Mouse (Mus musculus) C2C12 (cell line): Measurements from ENCODE around the gene Mdp1. TPM values are rescaled to one million over a fixed set of nuclear protein-coding genes. Genes with fewer than 3 reads are reported as not detected.

Experiments used
- H3K27me3 ChIP-seq: one replicate; pipeline ENCODE4 v1.6.1; 2011; ENCODE audit not compliant: control insufficient read depth, insufficient read depth, insufficient read length
- H3K36me3 ChIP-seq: one replicate; pipeline ENCODE4 v1.6.1; 2011; ENCODE audit not compliant: control insufficient read depth, insufficient read depth
- H3K4me3 ChIP-seq: one replicate; pipeline ENCODE4 v1.5.1; 2011; ENCODE audit warnings: mild to moderate bottlenecking, control low read depth; ENCODE audit not compliant: poor library complexity, insufficient read depth, severe bottlenecking
- H3K79me2 ChIP-seq: one replicate; pipeline ENCODE4 v1.6.1; 2011; ENCODE audit not compliant: control insufficient read depth, insufficient read depth
- H3K79me3 ChIP-seq: one replicate; pipeline ENCODE4 v1.6.1; 2011; ENCODE audit warnings: low read depth, control low read depth
- H3ac ChIP-seq: one replicate; pipeline ENCODE3; 2011; ENCODE audit warnings: low read depth; ENCODE audit not compliant: control insufficient read depth, insufficient read length
- CEBPB ChIP-seq: IDR thresholded peaks from one replicate; pipeline ENCODE4 v1.6.1; 2011; ENCODE audit warnings: low read depth, mild to moderate bottlenecking, control low read depth, moderate library complexity
- CTCF ChIP-seq: IDR thresholded peaks from one replicate; pipeline ENCODE4 v1.5.1; 2011; ENCODE audit not compliant: control insufficient read depth, insufficient read depth, insufficient read length
- FOSL1 ChIP-seq: IDR thresholded peaks from one replicate; pipeline ENCODE4 v1.8.0; 2011; ENCODE audit warnings: mild to moderate bottlenecking, low read length; ENCODE audit not compliant: poor library complexity, insufficient read depth, severe bottlenecking
- MAX ChIP-seq: IDR thresholded peaks from one replicate; pipeline ENCODE4 v1.6.1; 2011; ENCODE audit warnings: mild to moderate bottlenecking, control low read depth
- MYOD1 ChIP-seq: IDR thresholded peaks from one replicate; pipeline ENCODE4 v1.6.1; 2011; ENCODE audit warnings: low read depth; ENCODE audit not compliant: control insufficient read depth, insufficient read length
- MYOG ChIP-seq: IDR thresholded peaks from one replicate; pipeline ENCODE4 v1.6.1; 2011; ENCODE audit not compliant: control insufficient read depth, insufficient read length; ENCODE audit errors: extremely low read depth
- USF1 ChIP-seq: IDR thresholded peaks from one replicate; pipeline ENCODE4 v1.6.1; 2011; ENCODE audit warnings: low read depth, mild to moderate bottlenecking, control low read depth, moderate library complexity
- polyA plus RNA-seq: library from polyadenylated mRNA; unstranded; fragments of >200 nt; fragmentation: generic; extraction: Trizol; gene quantifications from one replicate; pipeline ENCODE4 v1.2.1, GENCODE M21; 2012; ENCODE audit warnings: missing spikeins

Gene Mdp1
- polyA plus RNA-seq, 1 experiment, result 16.5 TPM

DNA sequence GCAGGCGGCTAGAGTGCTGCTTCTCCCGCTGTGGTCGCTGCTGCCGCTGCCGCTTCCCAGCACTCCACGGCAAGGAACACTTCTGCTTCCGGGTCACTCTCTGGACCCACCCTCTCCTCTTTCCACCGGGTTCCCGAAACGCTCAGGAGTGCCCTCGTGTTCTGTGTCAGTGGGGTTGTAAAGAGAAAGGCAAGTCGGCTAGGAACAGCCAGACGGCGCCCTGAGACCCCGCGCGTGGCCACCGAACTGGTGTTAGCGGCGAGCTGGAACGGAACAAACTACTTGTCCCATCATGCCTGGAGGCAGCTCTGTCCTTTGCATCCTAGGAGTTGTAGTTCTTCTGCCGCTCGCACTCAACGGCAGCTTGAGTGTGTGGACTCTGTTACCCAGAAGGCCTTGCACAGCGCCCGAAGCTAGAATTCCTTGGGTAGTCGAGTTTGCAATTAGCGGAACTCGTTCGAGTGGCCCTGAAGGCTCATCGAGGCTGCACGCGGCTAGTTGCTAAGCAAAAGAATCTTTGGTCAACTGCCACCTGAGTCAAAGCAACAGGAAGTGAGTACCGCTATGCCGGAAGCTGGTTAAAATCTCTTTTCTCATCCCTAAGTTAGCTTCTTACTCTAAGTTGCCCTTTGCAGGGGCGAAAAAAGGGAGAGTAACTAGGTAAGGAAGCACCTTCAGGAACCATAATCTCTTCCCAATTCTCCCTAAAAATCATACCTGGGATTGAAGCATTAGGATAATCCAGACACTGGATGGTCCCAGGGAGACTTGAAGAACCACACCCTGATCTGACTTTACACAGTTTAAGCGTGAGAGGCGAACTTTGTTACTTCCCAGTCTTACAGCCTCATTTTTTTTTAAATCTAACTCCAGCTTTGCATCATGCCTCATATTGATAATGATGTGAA, 11.8 kb upstream of the Mdp1 start, which contains the start of the genes Gmpr2 and Nedd8:
Gene Gmpr2 (plus strand): TSS at position 109 of the 908 bp plus-strand sequence.
Gene Nedd8 (minus strand): TSS at position 292 of the 908 bp plus-strand sequence.
- Histone ChIP-seq H3K27me3 (no peaks in the 10 kb centered on the region), H3ac (peak within 1 kb of the TSS; percentile 92), H3K79me2 (peaks cover 70% of the 10 kb centered on the region), H3K36me3 (peaks cover 44% of the 10 kb centered on the region), H3K4me3 (peak within 1 kb of the TSS; percentile 75), H3K79me3 (peaks cover 50% of the 10 kb centered on the region)
- no peak for TF ChIP-seq MYOG
- peak; percentile 89 for TF ChIP-seq MAX
- no peak for TF ChIP-seq MYOD1
- TF ChIP-seq USF1, result no peak

- Histone ChIP-seq H3K79me3 (peaks cover 54% of the 10 kb centered on the region), H3K27me3 (no peaks in the 10 kb centered on the region), H3ac (peak overlapping the region; percentile 92), H3K4me3 (peak overlapping the region; percentile 75), H3K36me3 (peaks cover 37% of the 10 kb centered on the region), H3K79me2 (peaks cover 76% of the 10 kb centered on the region)
- no peak for TF ChIP-seq MYOD1
- TF ChIP-seq CTCF, result no peak
- no peak for TF ChIP-seq FOSL1
- TF ChIP-seq USF1, result no peak
- no peak for TF ChIP-seq CEBPB
- no peak for TF ChIP-seq MYOG
- TF ChIP-seq MAX, result no peak
These were observed 11.2 kb upstream of the Mdp1 start for GRCm38 (mm10) chr14:55671486-55671832.

- Histone ChIP-seq H3K79me3 (no peaks in the 10 kb centered on the region), H3K79me2 (peaks cover 19% of the 10 kb centered on the region), H3K4me3 (no peak overlapping the region), H3ac (no peak overlapping the region), H3K36me3 (peaks cover 23% of the 10 kb centered on the region), H3K27me3 (no peaks in the 10 kb centered on the region)
- TF ChIP-seq MYOD1, result no peak
- TF ChIP-seq USF1, result no peak
- no peak for TF ChIP-seq FOSL1
- no peak for TF ChIP-seq MYOG
- no peak for TF ChIP-seq MAX
- no peak for TF ChIP-seq CTCF
- no peak for TF ChIP-seq CEBPB
These were observed 328 bp upstream of the Mdp1 start for GRCm38 (mm10) chr14:55660636-55661035.

DNA sequence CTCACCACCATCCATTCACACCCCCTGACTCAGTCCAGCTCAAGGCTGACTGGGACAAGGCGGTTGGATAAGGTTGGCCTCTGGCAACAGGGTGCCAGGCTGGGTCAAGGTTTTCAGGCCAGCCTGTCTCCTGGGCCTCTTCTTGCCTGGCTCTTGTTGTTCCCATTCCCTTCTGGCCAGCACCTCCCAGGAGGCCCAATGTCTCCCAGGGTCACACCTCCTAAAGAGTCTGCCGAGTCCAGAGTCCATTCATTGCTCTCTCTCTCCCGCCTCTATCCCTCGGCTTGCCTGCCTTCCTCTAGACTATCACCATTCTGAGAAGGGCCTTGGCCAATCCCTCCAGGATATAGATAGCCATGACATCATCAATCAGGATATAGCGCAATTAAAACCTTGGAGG, 2.3 kb downstream of the Mdp1 start:
- TF ChIP-seq FOSL1 (no peak), CTCF (no peak), CEBPB (no peak), MAX (no peak), USF1 (no peak), MYOD1 (no peak), MYOG (no peak)
- Histone ChIP-seq H3K4me3 (no peak overlapping the region), H3K79me2 (no peaks in the 10 kb centered on the region), H3K27me3 (no peaks in the 10 kb centered on the region), H3ac (no peak overlapping the region), H3K36me3 (peaks cover 15% of the 10 kb centered on the region), H3K79me3 (no peaks in the 10 kb centered on the region)

- Histone ChIP-seq H3K27me3 (no peaks in the 10 kb centered on the region), H3K4me3 (no peak overlapping the region), H3K36me3 (peaks cover 6% of the 10 kb centered on the region), H3K79me2 (no peaks in the 10 kb centered on the region), H3K79me3 (no peaks in the 10 kb centered on the region), H3ac (no peak overlapping the region)
- TF ChIP-seq MAX (no peak), FOSL1 (no peak), MYOD1 (no peak), USF1 (no peak), CEBPB (no peak)
These were observed 3.4 kb downstream of the Mdp1 start for GRCm38 (mm10) chr14:55656935-55657334.
